Comparison of ENCODE assay signal across 20 mouse cellular contexts in genomic region chr2:153175995-153176570, GRCm38 (mm10). TPM values are rescaled to one million over a fixed set of nuclear protein-coding genes. Genes with fewer than 3 reads are reported as not detected.
A peak's percentile ranks its signal among the peaks of the same experiment; 100 is the strongest.
DNase-seq lines count a peak whose midpoint lies in the region; ATAC-seq lines count a peak whose summit lies in the region.
"Had no signal": no experiment of that assay in that cellular context is flagged by ENCODE, and none has a peak within 500 bp of the region (broad histone marks: within the 10 kb centered on the region; RNA-seq: fewer than 3 reads in every experiment).

No protein-coding gene starts in this region.

- peaks cover 29% of the 10 kb centered on the region; the same call in 1 of the 2 replicates for H3K36me3 ChIP-seq in limb, embryonic 15.5 days
- H3K36me3 ChIP-seq in limb, embryonic 10.5 days: peaks cover 43% of the 10 kb centered on the region

- H3K4me2 ChIP-seq in limb, embryonic 15.5 days: no peak overlapping the region
- H3K4me2 ChIP-seq: embryonic facial prominence, embryonic 15.5 days; heart, embryonic 11.5 days; heart, embryonic 15.5 days; hindbrain, embryonic 13.5 days had no signal

- ATAC-seq in limb, embryonic 15.5 days (ENCODE audit: insufficient number of reproducible peaks, low FRiP score, low TSS enrichment, low read depth): no peak
- ATAC-seq: forebrain, embryonic 14.5 days; hindbrain, postnatal 0 days had no signal

- H3K9me3 ChIP-seq in limb, embryonic 15.5 days: no peaks in the 10 kb centered on the region
- no peaks in the 10 kb centered on the region for H3K9me3 ChIP-seq in limb, embryonic 10.5 days (replicated peaks)
- H3K9me3 ChIP-seq: embryonic facial prominence, embryonic 15.5 days; forebrain, embryonic 10.5 days; heart, embryonic 15.5 days; hindbrain, embryonic 13.5 days had no signal

- no peak overlapping the region for H3K9ac ChIP-seq in limb, embryonic 15.5 days
- H3K9ac ChIP-seq: embryonic facial prominence, embryonic 15.5 days; heart, embryonic 15.5 days; hindbrain, embryonic 13.5 days had no signal

- no peak overlapping the region for H3K4me3 ChIP-seq in limb, embryonic 15.5 days
- no peak overlapping the region for H3K4me3 ChIP-seq in limb, embryonic 10.5 days
- H3K4me3 ChIP-seq: embryonic facial prominence, embryonic 15.5 days; erythroblast, embryonic 14.5 days; forebrain, embryonic 10.5 days; heart, adult 2 months; heart, embryonic 15.5 days; hindbrain, embryonic 13.5 days had no signal

- 71% methylated on average over 8 of the region's 8 CpGs for WGBS in limb, embryonic 15.5 days
- 80% methylated on average over 8 of the region's 8 CpGs for WGBS in limb, embryonic 10.5 days

- H3K4me1 ChIP-seq in limb, embryonic 15.5 days: no peaks in the 10 kb centered on the region
- H3K4me1 ChIP-seq in limb, embryonic 10.5 days: no peaks in the 10 kb centered on the region
- H3K4me1 ChIP-seq: embryonic facial prominence, embryonic 15.5 days; forebrain, embryonic 10.5 days; heart, embryonic 15.5 days; hindbrain, embryonic 13.5 days had no signal

- DNase-seq in adrenal gland, postnatal 36 days: peak; percentile 8 to 27
- no peak for DNase-seq in adrenal gland, adult 8-10 months
- no peak for DNase-seq in limb, embryonic 10.5 days (ENCODE audit: low spot score)
- DNase-seq in lung, postnatal 36 days: peak; percentile 16
- DNase-seq in lung, postnatal 10 days: no peak
- DNase-seq: cerebellum, adult 18-20 months; cerebellum, adult 9-11 months; cerebellum, postnatal 36 days; gastrocnemius, postnatal 10 days; heart, adult 2 months; heart, postnatal 14 days had no signal

- 0 out of 2 replicates have a peak overlapping the region, but pooled peaks have one; percentile 27 for H3K27ac ChIP-seq in limb, embryonic 15.5 days
- no peak overlapping the region for H3K27ac ChIP-seq in limb, embryonic 10.5 days
- H3K27ac ChIP-seq: embryonic facial prominence, embryonic 15.5 days; forebrain, embryonic 10.5 days; heart, adult 2 months; heart, embryonic 15.5 days; hindbrain, embryonic 13.5 days; hindbrain, postnatal 0 days had no signal

- H3K27me3 ChIP-seq in limb, embryonic 15.5 days: no peaks in the 10 kb centered on the region
- no peaks in the 10 kb centered on the region for H3K27me3 ChIP-seq in limb, embryonic 10.5 days (ENCODE audit: low read depth, poor library complexity, severe bottlenecking)
- H3K27me3 ChIP-seq: embryonic facial prominence, embryonic 15.5 days; heart, embryonic 15.5 days; hindbrain, embryonic 13.5 days had no signal

RNA-seq across cellular contexts. Expression of gene Tm9sf4, which starts 15.0 kb away (rescaled TPM):
- total RNA-seq in adrenal gland, postnatal 36 days (2021): 100 to 1,000 TPM; 103 to 118 TPM
- 100 to 1,000 TPM in 3 of 4 experiments, 10 to 100 TPM in 1; 96.3 to 115 (median 112) TPM for total RNA-seq in adrenal gland, adult 8-10 months (2022)
- 92.6 and 101 TPM in 2 replicates for polyA plus RNA-seq in limb, embryonic 15.5 days (2015; fragmentation: Nextera tagmentation; extraction: Ambion mirVana)
- 66.5 and 84.3 TPM in 2 replicates for polyA plus RNA-seq in limb, embryonic 10.5 days (2016; fragmentation: Nextera tagmentation; extraction: Ambion mirVana)

RNA-seq across cellular contexts. Expression of gene Tspyl3, which starts 49.2 kb away (rescaled TPM):
- 1 to 10 TPM; 2.6 to 2.8 TPM for total RNA-seq in adrenal gland, postnatal 36 days (2021)
- 1 to 10 TPM; 3.5 to 5.0 (median 3.9) TPM for total RNA-seq in adrenal gland, adult 8-10 months (2022)
- 14.5 and 14.7 TPM in 2 replicates for polyA plus RNA-seq in limb, embryonic 15.5 days (2015; fragmentation: Nextera tagmentation; extraction: Ambion mirVana)
- polyA plus RNA-seq in limb, embryonic 10.5 days (2016; fragmentation: Nextera tagmentation; extraction: Ambion mirVana): 5.8 and 9.9 TPM in 2 replicates

Comparison
In these comparisons a context has a peak if more than half of its experiments do, and no peak if none do; other contexts are left out.
1. DNase-seq: peak in adrenal gland, postnatal 36 days (2 of 2) and lung, postnatal 36 days (single experiment); none in adrenal gland, adult 8-10 months (single experiment), limb, embryonic 10.5 days (single experiment) and lung, postnatal 10 days (single experiment).